Mouse (Mus musculus) B cell, adult (primary cell): ENCODE data around the gene Tmub2. TPM values are rescaled to one million over a fixed set of nuclear protein-coding genes. Genes with fewer than 3 reads are reported as not detected.

Experiments
- total RNA-seq: library from RNA; stranded (reverse); gene quantifications from 4 replicates; pipeline ENCODE4 v1.2.4, GENCODE M21; 2023; ENCODE audit not compliant: inconsistent age

Gene Tmub2
- total RNA-seq, result 42.2 to 49.5 TPM (median 48.4 TPM) in 4 replicates

DNA sequence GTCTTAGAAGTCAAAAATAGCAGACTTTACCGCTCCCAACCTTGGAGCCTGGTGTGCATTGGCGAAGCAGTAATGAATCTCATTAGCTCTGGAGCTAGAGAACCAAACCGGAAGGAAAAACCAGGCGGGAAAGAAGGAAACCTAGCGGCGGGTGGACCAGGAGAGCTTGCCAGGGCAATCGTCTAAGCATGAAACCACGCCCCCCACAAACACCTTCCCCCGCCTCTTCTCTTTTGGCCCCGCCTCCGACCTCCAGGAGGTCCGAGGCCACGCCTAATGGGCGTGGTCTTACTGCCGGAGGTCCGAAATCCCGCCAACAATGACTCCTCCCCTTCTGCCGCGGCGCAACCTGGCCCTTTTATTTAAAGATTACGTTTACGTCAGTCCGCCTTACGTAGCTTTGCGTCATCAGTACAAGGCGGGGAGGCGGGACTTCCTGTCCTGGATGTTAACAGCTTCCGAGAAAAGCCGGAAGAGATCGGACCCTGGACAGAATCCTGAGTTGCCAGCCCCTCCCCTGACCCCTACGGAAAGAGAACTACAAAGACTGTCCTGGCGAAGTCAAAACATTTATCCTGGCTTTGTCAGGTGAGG, at the start of gene Tmub2:
Gene Tmub2 (plus strand): TSS at position 431 of the 594 bp plus-strand sequence.

DNA sequence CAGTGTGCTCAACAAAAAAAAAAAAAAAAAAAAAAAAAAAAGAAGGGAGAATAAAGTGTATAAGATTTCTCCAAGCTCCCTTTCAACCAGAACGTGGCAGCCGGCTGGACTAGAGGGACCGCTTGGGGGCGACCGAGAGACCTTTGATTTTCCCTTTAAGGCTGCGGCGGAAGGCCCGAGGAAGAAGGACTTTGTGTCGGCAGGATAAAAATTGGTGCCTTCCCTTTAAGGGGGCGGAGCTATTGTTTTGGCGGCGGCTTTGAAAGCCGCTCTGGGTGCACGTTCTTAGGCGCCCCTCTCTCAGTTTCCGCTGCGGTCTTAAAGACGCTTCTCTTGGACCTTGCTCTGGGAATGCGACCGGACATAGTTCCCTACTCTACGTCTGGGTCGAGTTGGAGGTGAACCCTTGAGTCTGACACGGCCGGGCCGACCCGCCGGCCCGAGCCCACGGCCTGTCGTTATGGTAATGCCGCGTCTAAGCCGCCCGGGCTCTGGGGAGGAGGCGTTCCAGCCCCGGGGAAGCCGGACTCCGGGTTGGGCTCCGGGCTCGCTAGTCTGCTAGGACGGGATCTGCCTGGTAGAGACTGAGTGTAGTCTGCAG, 36.0 kb upstream of the Tmub2 start, which contains the start of gene BC030867:
Gene BC030867 (plus strand): TSS at position 253 of the 601 bp plus-strand sequence.

DNA sequence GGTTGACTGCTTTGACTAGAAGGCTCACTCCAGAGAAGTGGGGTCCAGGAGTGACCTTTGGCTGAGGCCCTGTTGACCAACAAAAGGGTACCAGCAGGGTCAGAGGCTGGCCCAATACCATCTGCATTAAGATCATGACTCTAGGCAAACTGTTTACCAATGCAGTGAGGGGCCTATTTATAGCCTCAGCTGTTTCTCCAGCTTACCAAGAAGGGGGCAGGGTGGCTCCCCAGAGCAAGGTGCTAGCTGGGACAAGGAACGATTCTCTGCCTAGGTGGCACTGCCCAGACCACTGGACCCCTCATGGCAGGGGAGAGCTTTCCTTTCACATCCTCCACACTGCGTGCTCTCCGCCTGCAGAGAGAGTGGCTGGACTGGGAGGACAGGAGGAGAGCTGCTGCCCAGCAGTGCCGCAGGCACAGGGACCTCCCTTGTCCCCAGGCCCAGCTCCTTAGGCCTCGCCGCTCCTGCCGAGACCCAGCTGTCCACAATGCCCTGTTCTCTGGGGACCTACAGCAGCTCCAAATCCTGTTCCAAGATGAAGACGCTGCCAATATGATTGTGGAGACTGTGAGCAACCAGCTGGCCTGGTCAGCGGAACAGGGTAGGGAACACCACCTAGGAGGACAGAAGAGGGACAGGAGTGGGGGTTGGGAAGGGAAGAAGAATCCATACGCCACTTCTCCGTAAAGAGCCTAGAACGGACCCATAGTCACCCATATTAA, 16.0 kb upstream of the Tmub2 start, which contains the start of gene Asb16:
Gene Asb16 (plus strand): TSS at position 224 of the 725 bp plus-strand sequence.

DNA sequence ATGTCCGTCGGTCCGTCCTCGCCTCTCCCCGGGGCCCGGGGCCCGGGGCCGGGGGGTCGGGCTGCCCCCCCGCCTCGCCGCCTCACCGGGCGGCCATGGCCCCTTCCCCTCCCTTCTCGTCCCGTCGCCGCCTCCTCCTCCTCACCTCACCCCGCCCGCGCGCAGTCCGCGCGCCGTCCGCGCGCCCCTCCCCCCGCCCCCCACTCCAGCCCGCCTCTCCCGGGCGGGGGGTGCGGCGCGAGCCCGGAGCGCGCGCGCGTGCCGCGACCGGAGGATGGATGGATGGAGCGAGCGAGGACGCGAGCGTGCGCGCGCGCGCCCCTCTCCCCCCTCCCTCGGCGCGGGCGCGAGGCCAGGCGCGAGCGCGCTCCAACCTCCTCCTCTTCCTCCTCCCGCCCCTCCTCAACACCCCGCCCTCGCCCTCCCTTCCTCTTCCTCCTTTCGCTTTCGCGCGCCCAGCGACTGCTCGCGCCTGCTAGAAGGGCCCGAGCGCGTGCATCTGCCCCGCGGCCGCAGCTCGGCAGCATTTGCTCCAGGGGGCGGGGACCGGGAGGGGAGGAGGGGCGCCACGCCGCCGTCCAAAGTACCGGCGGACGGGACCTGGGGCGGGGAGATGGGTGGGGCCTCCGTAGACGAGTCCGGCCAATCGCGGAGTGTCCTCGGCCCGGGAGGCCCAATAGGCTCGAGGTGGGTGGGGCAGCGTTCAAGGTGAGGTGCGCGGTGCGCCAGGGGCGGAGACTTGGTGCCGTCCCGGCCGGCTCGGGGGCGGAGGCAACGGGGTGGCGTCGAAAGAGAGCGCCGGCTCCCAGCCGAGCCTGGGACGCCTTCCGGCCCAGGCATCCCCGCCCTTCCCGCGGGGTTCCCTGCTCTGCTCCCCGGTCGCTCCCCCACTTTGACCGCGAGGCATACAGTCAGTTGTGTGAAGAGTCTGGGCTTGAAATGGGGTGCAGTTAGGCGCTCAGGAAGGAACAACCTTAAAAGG, 12.1 kb downstream of the Tmub2 start, which contains the start of gene Atxn7l3:
Gene Atxn7l3 (minus strand): TSS at position 141 of the 982 bp plus-strand sequence.

DNA sequence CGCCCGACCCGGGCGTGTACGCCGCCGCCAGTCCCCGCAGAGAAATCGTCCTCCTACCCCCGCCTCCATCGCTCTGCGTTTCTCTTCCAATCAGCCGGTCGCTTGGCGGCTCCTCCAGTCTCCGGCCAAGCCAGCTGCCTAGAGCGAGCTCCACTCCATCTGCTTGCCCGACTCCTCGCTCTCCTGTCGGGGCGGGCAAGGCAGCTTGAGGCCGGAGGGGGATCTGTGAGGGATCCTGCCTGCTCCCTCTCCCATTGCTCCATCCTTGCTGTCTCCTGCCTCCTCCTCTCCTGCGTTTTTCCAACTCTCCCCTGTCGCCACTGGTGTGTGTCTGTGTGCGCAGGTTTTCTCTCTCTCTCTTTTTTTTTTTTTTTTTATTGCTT, 34.7 kb downstream of the Tmub2 start, which contains the start of gene Ubtf:
Gene Ubtf (minus strand): TSS at position 333 of the 383 bp plus-strand sequence.

Other genes starting within 250 kb of the Tmub2 start
- gene Cd300lg, start 243.4 kb upstream of the Tmub2 start, total RNA-seq, result not detected in 4 replicates
- not detected in 4 replicates for gene Mpp2, start 196.4 kb upstream of the Tmub2 start, total RNA-seq
- gene Ppy, start 183.6 kb upstream of the Tmub2 start, total RNA-seq, result not detected in 4 replicates
- not detected in 4 replicates for gene Pyy, start 177.1 kb upstream of the Tmub2 start, total RNA-seq
- gene Nags, start 139.4 kb upstream of the Tmub2 start, total RNA-seq, result not detected in 4 replicates
- gene Tmem101, start 128.5 kb upstream of the Tmub2 start, total RNA-seq, result 6.8 to 13.3 TPM (median 10.4 TPM) in 4 replicates
- 50.5 to 63.1 TPM (median 55.9 TPM) in 4 replicates for gene Lsm12, start 99.6 kb upstream of the Tmub2 start, total RNA-seq
- gene G6pc3, start 95.3 kb upstream of the Tmub2 start, total RNA-seq, result 37.1 to 44.6 TPM (median 41.9 TPM) in 4 replicates
- gene Hdac5, start 54.8 kb upstream of the Tmub2 start, total RNA-seq, result 121 to 153 TPM (median 136 TPM) in 4 replicates
- 0.51 to 2.6 TPM (median 1.4 TPM) in 4 replicates for gene BC030867, start 36.0 kb upstream of the Tmub2 start, total RNA-seq
- not detected in 4 replicates for gene Asb16, start 16.2 kb upstream of the Tmub2 start, total RNA-seq
- gene Atxn7l3, start 11.7 kb downstream of the Tmub2 start, total RNA-seq, result 67.0 to 74.5 TPM (median 69.7 TPM) in 4 replicates
- gene Ubtf, start 34.8 kb downstream of the Tmub2 start, total RNA-seq, result 145 to 164 TPM (median 151 TPM) in 4 replicates
- 0.16 TPM in 1 of 4 replicates, not detected in the others for gene Slc4a1, start 81.3 kb downstream of the Tmub2 start, total RNA-seq
- gene Rundc3a, start 108.5 kb downstream of the Tmub2 start, total RNA-seq, result 1.7 to 3.5 TPM (median 1.8 TPM) in 4 replicates
- gene Slc25a39, start 123.0 kb downstream of the Tmub2 start, total RNA-seq, result 35.6 to 50.9 TPM (median 36.9 TPM) in 4 replicates
- 75.4 to 80.2 TPM (median 77.1 TPM) in 4 replicates for gene Grn, start 145.4 kb downstream of the Tmub2 start, total RNA-seq
- not detected in 4 replicates for gene Fam171a2, start 162.8 kb downstream of the Tmub2 start, total RNA-seq
- 5.1 to 9.3 TPM (median 7.0 TPM) in 4 replicates for gene Itga2b, start 185.2 kb downstream of the Tmub2 start, total RNA-seq